Mouse (Mus musculus) CH12.LX (cell line): ENCODE data around the gene Pgam2. TPM values are rescaled to one million over a fixed set of nuclear protein-coding genes. Genes with fewer than 3 reads are reported as not detected.

Experiments used
- DNase-seq: peaks from one replicate; pipeline ENCODE4 v3.0.0-alpha.2; 2013; ENCODE audit errors: extremely low read depth
- H3K27ac ChIP-seq: 2 replicates; pipeline ENCODE4 v1.5.1; 2012; ENCODE audit warnings: low read depth, mild to moderate bottlenecking, control low read depth, moderate library complexity; ENCODE audit not compliant: insufficient read depth
- H3K27me3 ChIP-seq: replicated peaks from 2 replicates; pipeline ENCODE3; 2012; ENCODE audit warnings: inconsistent platforms
- H3K36me3 ChIP-seq, 2 experiments: replicated peaks in 1 of 2; 2 replicates each; pipeline versions ENCODE3 to v1.6.1; 2012; ENCODE audit warnings: inconsistent platforms in 1 of 2, low read length in 1 of 2, mild to moderate bottlenecking in 1 of 2, mixed read lengths in 1 of 2, moderate library complexity in 1 of 2; ENCODE audit not compliant: control insufficient read depth in 1 of 2, insufficient read depth in 1 of 2
- H3K4me1 ChIP-seq, 2 experiments: 2 replicates each; pipeline ENCODE4 v1.6.1; 2012; ENCODE audit warnings: inconsistent platforms in 1 of 2, moderate library complexity in 1 of 2; ENCODE audit not compliant: insufficient read depth in 2 of 2, control insufficient read depth in 1 of 2
- H3K4me2 ChIP-seq: 2 replicates; pipeline ENCODE4 v1.6.1; 2012; ENCODE audit warnings: low read depth, mild to moderate bottlenecking, control low read depth; ENCODE audit not compliant: poor library complexity, insufficient read depth, severe bottlenecking
- H3K4me3 ChIP-seq, 3 experiments: fragments of 150-350 bp in 1 of 3; sonication (generic) in 1 of 3; replicated peaks in 1 of 3; 2 replicates each; pipeline versions ENCODE3 to v1.5.1; 2011 to 2012; ENCODE audit warnings: low read depth in 2 of 3, low read length in 2 of 3, mild to moderate bottlenecking in 2 of 3, moderate library complexity in 2 of 3, control low read depth in 1 of 3, improper control_type of control experiment in 1 of 3, inconsistent platforms in 1 of 3, mixed read lengths in 1 of 3; ENCODE audit not compliant: poor library complexity in 1 of 3
- H3K79me2 ChIP-seq: replicated peaks from 2 replicates; pipeline ENCODE4 v1.6.1; 2012; ENCODE audit warnings: mild to moderate bottlenecking, moderate library complexity; ENCODE audit not compliant: control insufficient read depth, poor library complexity, insufficient read depth, severe bottlenecking; ENCODE audit errors: extremely low read depth
- H3K9ac ChIP-seq: 2 replicates; pipeline ENCODE4 v1.6.1; 2012; ENCODE audit warnings: low read depth, mild to moderate bottlenecking, control low read depth, moderate library complexity; ENCODE audit not compliant: insufficient read depth
- H3K9me3 ChIP-seq: replicated peaks from 2 replicates; pipeline ENCODE3; 2012; ENCODE audit warnings: low read length, inconsistent platforms, mixed read lengths
- CHD1 ChIP-seq: IDR thresholded peaks from 2 replicates; pipeline ENCODE4 v1.6.1; 2012; ENCODE audit warnings: low read depth, low read length, improper control_type of control experiment, inconsistent platforms
- CTCF ChIP-seq, 2 experiments: IDR thresholded peaks in 1 of 2; conservative IDR thresholded peaks in 1 of 2; 2 replicates each; pipeline ENCODE4 v1.5.1; 2011 to 2012; ENCODE audit warnings: low read depth in 2 of 2, low read length in 2 of 2, improper control_type of control experiment in 1 of 2, inconsistent platforms in 1 of 2, mild to moderate bottlenecking in 1 of 2, moderate library complexity in 1 of 2
- ELF1 ChIP-seq: IDR thresholded peaks from 2 replicates; pipeline ENCODE4 v1.6.1; 2014; ENCODE audit warnings: low read depth, mild to moderate bottlenecking, inconsistent platforms, low read length, improper control_type of control experiment
- EP300 ChIP-seq: IDR thresholded peaks from 2 replicates; pipeline ENCODE4 v1.6.1; 2011; ENCODE audit warnings: low read length, improper control_type of control experiment
- GABPA ChIP-seq: IDR thresholded peaks from 2 replicates; pipeline ENCODE4 v1.6.1; 2012; ENCODE audit warnings: low read depth, low read length, improper control_type of control experiment, inconsistent platforms; ENCODE audit not compliant: insufficient replicate concordance
- IRF4 ChIP-seq: IDR thresholded peaks from 2 replicates; pipeline ENCODE4 v1.6.1; 2014; ENCODE audit warnings: low read depth, mild to moderate bottlenecking, inconsistent platforms, low read length, improper control_type of control experiment
- MAFK ChIP-seq: IDR thresholded peaks from 2 replicates; pipeline ENCODE4 v1.6.1; 2011; ENCODE audit warnings: low read length, improper control_type of control experiment; ENCODE audit not compliant: insufficient replicate concordance
- MAX ChIP-seq: IDR thresholded peaks from 2 replicates; pipeline ENCODE4 v1.6.1; 2011; ENCODE audit warnings: low read length, improper control_type of control experiment
- MAZ ChIP-seq: IDR thresholded peaks from 2 replicates; pipeline ENCODE4 v1.6.1; 2012; ENCODE audit warnings: low read depth, mild to moderate bottlenecking, inconsistent platforms, low read length, improper control_type of control experiment, moderate library complexity
- MYC ChIP-seq: IDR thresholded peaks from 2 replicates; pipeline ENCODE4 v1.6.1; 2011; ENCODE audit warnings: low read depth, mild to moderate bottlenecking, improper control_type of control experiment, low read length
- POLR2AphosphoS2 ChIP-seq: IDR thresholded peaks from 2 replicates; pipeline ENCODE4 v1.6.1; 2011; ENCODE audit warnings: low read depth, low read length, improper control_type of control experiment
- RAD21 ChIP-seq: IDR thresholded peaks from 2 replicates; pipeline ENCODE4 v1.6.1; 2011; ENCODE audit warnings: low read depth, mild to moderate bottlenecking, low read length, improper control_type of control experiment, moderate library complexity
- RCOR1 ChIP-seq: conservative IDR thresholded peaks from 2 replicates; pipeline ENCODE4 v1.6.1; 2012; ENCODE audit warnings: low read depth, mild to moderate bottlenecking, inconsistent platforms, low read length, improper control_type of control experiment
- SIN3A ChIP-seq: IDR thresholded peaks from 2 replicates; pipeline ENCODE4 v1.6.1; 2012; ENCODE audit warnings: low read length, improper control_type of control experiment, inconsistent platforms
- SMC3 ChIP-seq: IDR thresholded peaks from 2 replicates; pipeline ENCODE4 v1.6.1; 2011; ENCODE audit warnings: low read depth, low read length, improper control_type of control experiment
- TBP ChIP-seq: conservative IDR thresholded peaks from 2 replicates; pipeline ENCODE4 v1.6.1; 2011; ENCODE audit warnings: low read depth, low read length, improper control_type of control experiment
- TCF12 ChIP-seq: IDR thresholded peaks from 2 replicates; pipeline ENCODE4 v1.6.1; 2014; ENCODE audit warnings: low read depth, mild to moderate bottlenecking, inconsistent platforms, low read length, improper control_type of control experiment
- UBTF ChIP-seq: IDR thresholded peaks from 2 replicates; pipeline ENCODE4 v1.6.1; 2012; ENCODE audit warnings: low read depth, mild to moderate bottlenecking, inconsistent platforms, low read length, improper control_type of control experiment, moderate library complexity
- ZKSCAN1 ChIP-seq: IDR thresholded peaks from 2 replicates; pipeline ENCODE4 v1.6.1; 2012; ENCODE audit warnings: low read depth, inconsistent platforms, low read length, improper control_type of control experiment, borderline replicate concordance
- ZMIZ1 ChIP-seq: IDR thresholded peaks from 2 replicates; pipeline ENCODE4 v1.6.1; 2012; ENCODE audit warnings: low read depth, mild to moderate bottlenecking, inconsistent platforms, low read length, improper control_type of control experiment
- ZNF384 ChIP-seq: IDR thresholded peaks from 2 replicates; pipeline ENCODE4 v1.6.1; 2012; ENCODE audit warnings: low read depth, low read length, improper control_type of control experiment, inconsistent platforms
- dilution Hi-C: fragments of 300-500 bp; cut with MboI; formaldehyde crosslinking; loops from 2 replicates; pipeline ENCODE4 v1.14.3; 2020; ENCODE audit warnings: low sequenced_read_pairs; ENCODE audit not compliant: extremely low pct_unique_long_range_greater_than_20kb, extremely low pct_ligation_motif_present
- in situ Hi-C: fragments of 300-500 bp; cut with MboI; formaldehyde crosslinking; loops from 3 replicates; pipeline ENCODE4 v1.14.3; 2019; ENCODE audit warnings: low sequenced_read_pairs, low pct_ligation_motif_present, low pct_unique_long_range_greater_than_20kb, mixed read lengths
- polyA plus RNA-seq: library from polyadenylated mRNA; unstranded; fragments of >175 nt; gene quantifications from 2 replicates; pipeline ENCODE4 v1.2.1, GENCODE M21; 2012; ENCODE audit warnings: low read depth; ENCODE audit not compliant: insufficient read length
- total RNA-seq, 2 experiments: library from RNA; depleted of rRNA; stranded (reverse); fragments of 300-350 nt in 1 of 2; fragments of >200 nt in 1 of 2; gene quantifications; 2 replicates each; pipeline ENCODE4 v1.2.3; 2012 to 2014

Pgam2 gene
- total and polyA plus RNA-seq, 3 experiments, result 0.64 to 2.5 TPM; not detected in 1

- TF ChIP-seq UBTF (0 out of 2 replicates have a peak, but pooled peaks have one; percentile 58), EP300 (0 out of 2 replicates have a peak, but pooled peaks have one; percentile 9), TCF12 (peak; percentile 81), RAD21 (no peak; the same call in 1 of the 2 replicates), RCOR1 (peak; percentile 84; the same call in 1 of the 2 replicates), CTCF (conservative IDR thresholded peaks at IDR 0.05 in 1 of 2, IDR thresholded peaks at IDR 0.05 in 1 of 2; ENCODE audit: low read depth in 2 of 2, low read length in 2 of 2) (peak in 1 of 2 experiments; percentile 8; a peak in 2 of 4 replicates), ELF1 (peak; percentile 79), POLR2AphosphoS2 (peak; percentile 93)
These were observed 41.5 kb downstream of the Pgam2 start, which contains the start of gene Urgcp (continued) for GRCm38 (mm10) chr11:5761820-5762632.

- in situ Hi-C loops, result no loop called here
- TF ChIP-seq RAD21, result no peak
- TF ChIP-seq GABPA, result no peak
- no peak for TF ChIP-seq IRF4
- TF ChIP-seq ZMIZ1, result no peak
- TF ChIP-seq TBP, result no peak
- TF ChIP-seq TCF12, result no peak
- TF ChIP-seq ZKSCAN1, result no peak
- TF ChIP-seq SIN3A, result no peak
- no peak for TF ChIP-seq SMC3
- TF ChIP-seq MYC, result no peak
- TF ChIP-seq MAFK, result no peak
- TF ChIP-seq EP300, result no peak
- no peak for TF ChIP-seq MAZ
- TF ChIP-seq MAX, result no peak
- no peak for TF ChIP-seq CHD1
- TF ChIP-seq ELF1, result no peak
- TF ChIP-seq ZNF384, result no peak
- Histone ChIP-seq H3K36me3 (no peaks in the 10 kb centered on the region), H3K4me2 (no peak overlapping the region), H3K79me2 (no peaks in the 10 kb centered on the region), H3K9ac (no peak overlapping the region), H3K9me3 (peaks cover 15% of the 10 kb centered on the region), H3K4me1 (peaks cover 0 to 2% of the 10 kb centered on the region in 2 experiments; a peak in 1 of 4 replicates), H3K4me3 (no peak overlapping the region), H3K27ac (no peak overlapping the region), H3K27me3 (no peaks in the 10 kb centered on the region)
- DNase-seq, result no peak
- dilution Hi-C loops, result no loop called here
These were observed 49.8 kb downstream of the Pgam2 start for GRCm38 (mm10) chr11:5753755-5754154.

Other genes with a start within 250 kb of the Pgam2 start
- not detected in 2 replicates for gene Ankrd36, start 234.0 kb downstream of the Pgam2 start, total RNA-seq (2012; rRNA removed)
- not detected in 2 replicates for gene Ankrd36, start 234.0 kb downstream of the Pgam2 start, total RNA-seq (2014; rRNA removed)
- gene Ankrd36, start 234.0 kb downstream of the Pgam2 start, polyA plus RNA-seq, result not detected in 2 replicates
- gene Mrps24, start 88.1 kb downstream of the Pgam2 start, total RNA-seq (2012; rRNA removed), result 107 and 109 TPM in 2 replicates
- 70.9 and 73.8 TPM in 2 replicates for gene Mrps24, start 88.1 kb downstream of the Pgam2 start, total RNA-seq (2014; rRNA removed)
- 90.8 and 95.1 TPM in 2 replicates for gene Mrps24, start 88.1 kb downstream of the Pgam2 start, polyA plus RNA-seq
- 13.1 and 13.3 TPM in 2 replicates for gene Urgcp, start 41.4 kb downstream of the Pgam2 start, total RNA-seq (2012; rRNA removed)
- gene Urgcp, start 41.4 kb downstream of the Pgam2 start, total RNA-seq (2014; rRNA removed), result 11.7 and 12.2 TPM in 2 replicates
- gene Urgcp, start 41.4 kb downstream of the Pgam2 start, polyA plus RNA-seq, result 11.7 and 13.1 TPM in 2 replicates
- 76.2 and 77.3 TPM in 2 replicates for gene Dbnl, start 15.2 kb downstream of the Pgam2 start, total RNA-seq (2012; rRNA removed)
- 67.5 and 70.3 TPM in 2 replicates for gene Dbnl, start 15.2 kb downstream of the Pgam2 start, total RNA-seq (2014; rRNA removed)
- 124 and 133 TPM in 2 replicates for gene Dbnl, start 15.2 kb downstream of the Pgam2 start, polyA plus RNA-seq
- 7.7 and 9.7 TPM in 2 replicates for gene Polm, start 34.3 kb upstream of the Pgam2 start, total RNA-seq (2012; rRNA removed)
- gene Polm, start 34.3 kb upstream of the Pgam2 start, total RNA-seq (2014; rRNA removed), result 1.00 and 1.9 TPM in 2 replicates
- gene Polm, start 34.3 kb upstream of the Pgam2 start, polyA plus RNA-seq, result 4.1 TPM in 2 replicates
- 0.17 and 0.34 TPM in 2 replicates for gene Aebp1, start 58.2 kb upstream of the Pgam2 start, total RNA-seq (2012; rRNA removed)
- gene Aebp1, start 58.2 kb upstream of the Pgam2 start, total RNA-seq (2014; rRNA removed), result not detected in 2 replicates
- gene Aebp1, start 58.2 kb upstream of the Pgam2 start, polyA plus RNA-seq, result 0.87 and 1.4 TPM in 2 replicates
- 285 and 330 TPM in 2 replicates for gene Pold2, start 74.6 kb upstream of the Pgam2 start, total RNA-seq (2012; rRNA removed)
- gene Pold2, start 74.6 kb upstream of the Pgam2 start, total RNA-seq (2014; rRNA removed), result 120 and 136 TPM in 2 replicates
- gene Pold2, start 74.6 kb upstream of the Pgam2 start, polyA plus RNA-seq, result 205 and 218 TPM in 2 replicates
- 0.42 TPM in 1 of 2 replicates, not detected in the other for gene Myl7, start 95.0 kb upstream of the Pgam2 start, total RNA-seq (2012; rRNA removed)
- gene Myl7, start 95.0 kb upstream of the Pgam2 start, total RNA-seq (2014; rRNA removed), result not detected in 2 replicates
- 0.44 TPM in 1 of 2 replicates, not detected in the other for gene Myl7, start 95.0 kb upstream of the Pgam2 start, polyA plus RNA-seq
- gene Gck, start 146.3 kb upstream of the Pgam2 start, total RNA-seq (2012; rRNA removed), result 0.63 and 0.68 TPM in 2 replicates
- 1.0 and 1.2 TPM in 2 replicates for gene Gck, start 146.3 kb upstream of the Pgam2 start, total RNA-seq (2014; rRNA removed)
- gene Gck, start 146.3 kb upstream of the Pgam2 start, polyA plus RNA-seq, result 1.4 and 2.3 TPM in 2 replicates
- gene Ykt6, start 152.0 kb upstream of the Pgam2 start, total RNA-seq (2012; rRNA removed), result 79.8 and 103 TPM in 2 replicates
- gene Ykt6, start 152.0 kb upstream of the Pgam2 start, total RNA-seq (2014; rRNA removed), result 95.1 and 95.8 TPM in 2 replicates
- gene Ykt6, start 152.0 kb upstream of the Pgam2 start, polyA plus RNA-seq, result 117 and 121 TPM in 2 replicates